Mouse (Mus musculus): ENCODE measurements around the gene Megf6. TPM values are rescaled to one million over a fixed set of nuclear protein-coding genes. Genes with fewer than 3 reads are reported as not detected.
A peak's percentile ranks its signal among the peaks of the same experiment; 100 is the strongest.

Megf6 gene
- total RNA-seq, 2 experiments from 2014 or later = 2.8 to 7.3 TPM

GRCm38 (mm10) chr4:154159002-154159401, 11.5 kb upstream of the Megf6 start:
- peak; percentile 70 to 92 for DNase-seq (ENCODE audit: low spot score in 2 of 2)

GRCm38 (mm10) chr4:154159961-154160537, 10.5 kb upstream of the Megf6 start:
- DNase-seq (ENCODE audit: low spot score in 2 of 2) = peak in 1 of 2 experiments; percentile 37

GRCm38 (mm10) chr4:154160538-154161390, 9.8 kb upstream of the Megf6 start, which contains the start of gene Tprgl:
Tprgl (minus strand) TSS chr4:154160666.
- DNase-seq (ENCODE audit: low spot score in 2 of 2) = peak; percentile 95 to 98

GRCm38 (mm10) chr4:154163296-154163695, 7.2 kb upstream of the Megf6 start:
- DNase-seq (ENCODE audit: low spot score in 2 of 2) = peak in 1 of 2 experiments; percentile 79

- peak in 1 of 2 experiments; percentile 52 for DNase-seq (ENCODE audit: low spot score in 2 of 2)
Measured at GRCm38 (mm10) chr4:154167053-154167452, 3.5 kb upstream of the Megf6 start.

- no peak for DNase-seq (ENCODE audit: low spot score in 2 of 2)
Measured at GRCm38 (mm10) chr4:154170021-154170420, 509 bp upstream of the Megf6 start.

- DNase-seq (ENCODE audit: low spot score in 2 of 2) = no peak
Measured at GRCm38 (mm10) chr4:154171151-154171930, 811 bp downstream of the Megf6 start.

- no peak for DNase-seq (ENCODE audit: low spot score in 2 of 2)
Measured at GRCm38 (mm10) chr4:154171931-154172604, 1.5 kb downstream of the Megf6 start.

GRCm38 (mm10) chr4:154177257-154177656, 6.7 kb downstream of the Megf6 start:
- no peak for DNase-seq (ENCODE audit: low spot score in 2 of 2)

GRCm38 (mm10) chr4:154181001-154181400, 10.5 kb downstream of the Megf6 start:
- DNase-seq (ENCODE audit: low spot score in 2 of 2) = no peak

GRCm38 (mm10) chr4:154183566-154183965, 13.0 kb downstream of the Megf6 start:
- DNase-seq (ENCODE audit: low spot score in 2 of 2) = no peak

GRCm38 (mm10) chr4:154185001-154185400, 14.5 kb downstream of the Megf6 start:
- no peak for DNase-seq (ENCODE audit: low spot score in 2 of 2)

GRCm38 (mm10) chr4:154186002-154186537, 15.5 kb downstream of the Megf6 start:
- no peak for DNase-seq (ENCODE audit: low spot score in 2 of 2)

- DNase-seq (ENCODE audit: low spot score in 2 of 2) = no peak
Measured at GRCm38 (mm10) chr4:154188948-154189347, 18.4 kb downstream of the Megf6 start.

- no peak for DNase-seq (ENCODE audit: low spot score in 2 of 2)
Measured at GRCm38 (mm10) chr4:154197961-154198360, 27.4 kb downstream of the Megf6 start.

GRCm38 (mm10) chr4:154198377-154198961, 27.9 kb downstream of the Megf6 start:
- no peak for DNase-seq (ENCODE audit: low spot score in 2 of 2)

GRCm38 (mm10) chr4:154201511-154201910, 31.0 kb downstream of the Megf6 start:
- DNase-seq (ENCODE audit: low spot score in 2 of 2) = no peak

- DNase-seq (ENCODE audit: low spot score in 2 of 2) = no peak
Measured at GRCm38 (mm10) chr4:154204532-154204931, 34.0 kb downstream of the Megf6 start.

- no peak for DNase-seq (ENCODE audit: low spot score in 2 of 2)
Measured at GRCm38 (mm10) chr4:154205392-154205791, 34.9 kb downstream of the Megf6 start.

- peak; percentile 13 to 76 for DNase-seq (ENCODE audit: low spot score in 2 of 2)
Measured at GRCm38 (mm10) chr4:154207261-154207660, 36.7 kb downstream of the Megf6 start.

Data from layer of hippocampus, adult 18-20 months (tissue).